Mouse (Mus musculus): ENCODE results near the gene Arl15.

DNA sequence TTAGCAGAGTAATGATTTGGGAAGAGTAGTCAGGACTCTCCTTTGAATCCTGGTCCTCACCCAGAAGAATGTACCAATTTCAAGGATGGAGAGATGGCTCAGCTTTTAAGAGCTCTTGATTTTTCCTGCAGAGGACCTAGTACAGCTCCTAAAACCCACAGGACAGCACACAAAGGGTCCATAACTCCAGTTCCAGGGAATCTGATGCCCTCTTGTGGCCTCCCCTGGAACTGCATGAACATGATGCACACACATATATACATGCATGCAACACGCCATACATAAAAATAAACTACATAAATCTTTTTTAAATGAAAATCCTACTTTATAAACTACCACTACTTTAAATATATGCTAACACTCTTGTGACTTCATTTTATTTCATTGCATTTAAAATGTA lies 70.6 kb downstream of the Arl15 start:
- no peak for TF ChIP-seq GATA1 (IDR thresholded peaks at IDR 0.05; ENCODE audit: borderline replicate concordance, low read length)
- TF ChIP-seq FLI1 (IDR thresholded peaks at IDR 0.05; ENCODE audit: low read length), result no peak
